Mouse (Mus musculus) cerebellum, adult 9-10 months (tissue): Measurements from ENCODE around the gene Klhl7.

Experiments
- DNase-seq: peaks from one replicate; pipeline ENCODE4 v3.0.0; 2022

Klhl7 gene

GRCm38 (mm10) chr5:24181514-24182295 lies 81.3 kb downstream of the Klhl7 start:
- no peak for DNase-seq

GRCm38 (mm10) chr5:24182296-24182734 lies 81.9 kb downstream of the Klhl7 start:
- no peak for DNase-seq

- no peak for DNase-seq
Observed at GRCm38 (mm10) chr5:24183096-24183495, 82.7 kb downstream of the Klhl7 start.

GRCm38 (mm10) chr5:24184011-24184410 lies 83.6 kb downstream of the Klhl7 start:
- no peak for DNase-seq

- no peak for DNase-seq
Observed at GRCm38 (mm10) chr5:24188476-24188875, 88.1 kb downstream of the Klhl7 start.

GRCm38 (mm10) chr5:24191821-24192220 lies 91.4 kb downstream of the Klhl7 start:
- DNase-seq: no peak

- DNase-seq: no peak
Observed at GRCm38 (mm10) chr5:24201006-24201405, 100.6 kb downstream of the Klhl7 start.

GRCm38 (mm10) chr5:24202492-24202891 lies 102.1 kb downstream of the Klhl7 start:
- no peak for DNase-seq

- no peak for DNase-seq
Observed at GRCm38 (mm10) chr5:24203266-24203665, 102.9 kb downstream of the Klhl7 start.

- no peak for DNase-seq
Observed at GRCm38 (mm10) chr5:24207965-24208364, 107.6 kb downstream of the Klhl7 start.

GRCm38 (mm10) chr5:24208505-24208904 lies 108.1 kb downstream of the Klhl7 start:
- DNase-seq: no peak
